Mouse (Mus musculus): ENCODE data around the gene Tmem218. TPM values are rescaled to one million over a fixed set of nuclear protein-coding genes. Genes with fewer than 3 reads are reported as not detected.

Tmem218 gene
- total and polyA plus RNA-seq, 3 experiments = 3.4 to 4.7 TPM; not detected in 1

DNA sequence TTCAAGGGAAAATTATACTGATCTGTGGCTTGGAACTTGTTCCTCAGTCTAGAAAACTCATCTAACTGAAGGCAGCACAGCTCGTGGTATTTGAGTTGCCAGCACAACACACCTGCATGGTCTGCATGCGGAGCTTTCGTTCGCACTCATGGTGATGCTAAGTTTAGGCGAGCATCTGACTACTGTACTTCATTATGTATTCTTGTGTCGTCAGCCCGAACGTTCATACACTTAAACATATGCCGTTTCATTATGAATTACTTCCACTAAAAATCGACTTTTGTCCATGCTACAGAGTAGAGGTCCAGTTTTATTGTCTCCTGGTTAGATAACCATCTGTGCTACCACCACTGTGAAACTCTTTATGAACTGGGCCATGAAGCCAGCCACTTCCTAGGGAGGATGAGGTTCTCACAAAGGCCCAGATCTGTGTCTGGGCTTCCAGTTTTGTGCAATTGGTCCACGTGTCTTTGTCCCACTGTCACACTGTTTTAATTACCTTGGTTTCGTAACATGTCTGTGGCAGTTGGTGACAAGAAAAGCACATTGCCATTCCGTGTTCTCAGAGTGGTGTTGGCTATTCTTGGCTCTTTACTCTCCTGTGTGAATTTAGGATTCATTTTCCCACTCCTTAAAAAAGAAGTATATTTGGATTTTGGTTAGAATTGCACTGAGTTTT, 5.2 kb downstream of the Tmem218 start:
- H3K27ac ChIP-seq (ENCODE audit: control insufficient read depth, low read depth, low read length) = no peak overlapping the region
- TF ChIP-seq NELFE (IDR thresholded peaks at IDR 0.05; ENCODE audit: low read depth, low read length) (no peak), MXI1 (IDR thresholded peaks at IDR 0.05; ENCODE audit: low read depth, low read length) (no peak), ELF1 (IDR thresholded peaks at IDR 0.05; ENCODE audit: low read depth, low read length) (no peak), TAL1 (IDR thresholded peaks at IDR 0.05; ENCODE audit: low read length) (no peak), ZNF384 (IDR thresholded peaks at IDR 0.05; ENCODE audit: low read depth, low read length) (no peak), CHD2 (IDR thresholded peaks at IDR 0.05; ENCODE audit: low read length) (no peak), CHD1 (IDR thresholded peaks at IDR 0.05; ENCODE audit: low read depth, low read length) (no peak)
- peaks cover 0 to 7% of the 10 kb centered on the region in 2 experiments; a peak in 1 of 4 replicates for H3K4me1 ChIP-seq (ENCODE audit: control insufficient read depth in 1 of 2, insufficient read depth in 2 of 2, low read length in 2 of 2)
- H3K9ac ChIP-seq (ENCODE audit: control insufficient read depth, low read depth, low read length, poor library complexity, severe bottlenecking) = no peak overlapping the region
- H3K9me3 ChIP-seq (replicated peaks; ENCODE audit: insufficient read depth, low read length) = no peaks in the 10 kb centered on the region
- DNase-seq (ENCODE audit: low read depth, low spot score) = no peak
- H3K4me3 ChIP-seq (ENCODE audit: control insufficient read depth in 1 of 2, insufficient read depth in 1 of 2, low read depth in 2 of 2, low read length in 2 of 2) = no peak overlapping the region
- peaks cover 0 to 6% of the 10 kb centered on the region in 2 experiments; a peak in 1 of 4 replicates for H3K36me3 ChIP-seq (ENCODE audit: control insufficient read depth in 1 of 2, insufficient read depth in 2 of 2, low read length in 2 of 2)
- H3K79me2 ChIP-seq (ENCODE audit: control insufficient read depth, insufficient read depth, low read length, poor library complexity) = no peaks in the 10 kb centered on the region; the same call in 1 of the 2 replicates
- H3K27me3 ChIP-seq (ENCODE audit: control insufficient read depth in 1 of 2, insufficient read depth in 2 of 2, low read length in 2 of 2) = no peaks in the 10 kb centered on the region

DNA sequence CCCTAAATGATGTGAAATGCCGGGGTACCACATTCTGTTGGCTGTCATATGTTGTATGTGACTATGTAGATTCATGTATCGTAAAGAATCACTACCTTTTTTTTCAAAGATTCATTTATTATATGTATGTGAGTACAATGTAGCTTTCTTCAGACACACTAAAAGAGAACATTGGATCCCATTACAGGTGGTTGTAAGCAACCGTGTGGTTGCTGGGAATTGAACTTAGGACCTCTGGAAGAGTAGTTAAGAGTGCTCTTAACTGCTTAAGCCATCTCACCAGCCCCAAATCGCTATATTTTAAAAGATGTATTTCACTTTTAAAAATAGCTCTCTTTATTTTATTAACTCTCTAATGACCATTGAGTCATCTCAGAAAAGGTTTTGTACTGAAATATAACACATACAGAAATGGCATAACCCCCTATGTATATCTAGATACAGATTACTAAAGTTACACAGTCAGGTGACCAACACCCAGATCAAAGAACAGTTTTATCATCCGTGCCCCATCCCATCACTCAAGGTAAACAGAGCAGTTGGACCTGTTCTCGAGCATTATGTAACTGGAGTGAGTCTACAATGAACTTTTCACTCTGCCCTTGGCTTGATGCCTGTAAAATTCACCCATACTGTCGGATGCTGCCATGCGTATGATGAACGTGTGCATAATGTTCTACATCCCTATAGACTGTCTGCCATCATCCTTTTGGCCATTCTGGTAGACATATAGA, 6.5 kb downstream of the Tmem218 start:
- no peak for DNase-seq (ENCODE audit: low read depth, low spot score)

DNA sequence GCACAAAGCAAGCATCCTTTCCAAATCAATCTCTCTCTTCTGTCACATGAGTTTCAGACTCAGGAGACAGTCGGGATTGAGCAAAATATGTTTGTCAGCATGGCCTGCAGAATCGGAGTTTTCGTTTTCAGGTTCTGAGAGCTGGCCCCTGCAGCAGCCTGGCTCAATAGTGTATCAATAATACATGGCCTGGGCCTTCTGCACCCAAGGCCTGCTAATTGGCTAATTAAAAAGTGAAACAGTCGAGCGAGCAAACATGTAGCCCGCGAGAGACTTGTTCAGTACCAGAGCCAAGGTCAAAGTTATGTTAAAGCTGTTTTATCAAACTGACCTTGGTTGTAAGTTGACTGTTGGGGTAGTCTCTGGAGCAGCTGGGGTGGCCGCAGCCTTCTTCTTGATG, 12.7 kb downstream of the Tmem218 start:
- Histone ChIP-seq H3K27ac (ENCODE audit: control insufficient read depth, low read depth, low read length) (no peak overlapping the region), H3K9ac (ENCODE audit: control insufficient read depth, low read depth, low read length, poor library complexity, severe bottlenecking) (no peak overlapping the region), H3K4me1 (ENCODE audit: control insufficient read depth in 1 of 2, insufficient read depth in 2 of 2, low read length in 2 of 2) (peaks cover 5 to 7% of the 10 kb centered on the region in 2 experiments; a peak in 3 of 4 replicates), H3K9me3 (replicated peaks; ENCODE audit: insufficient read depth, low read length) (no peaks in the 10 kb centered on the region), H3K4me3 (ENCODE audit: control insufficient read depth in 1 of 2, insufficient read depth in 1 of 2, low read depth in 2 of 2, low read length in 2 of 2) (no peak overlapping the region), H3K79me2 (ENCODE audit: control insufficient read depth, insufficient read depth, low read length, poor library complexity) (no peaks in the 10 kb centered on the region), H3K36me3 (ENCODE audit: control insufficient read depth in 1 of 2, insufficient read depth in 2 of 2, low read length in 2 of 2) (peaks cover 0 to 6% of the 10 kb centered on the region in 2 experiments; a peak in 2 of 4 replicates), H3K27me3 (ENCODE audit: control insufficient read depth in 1 of 2, insufficient read depth in 2 of 2, low read length in 2 of 2) (no peaks in the 10 kb centered on the region)
- DNase-seq (ENCODE audit: low read depth, low spot score) = no peak
- TF ChIP-seq POLR2A (IDR thresholded peaks at IDR 0.05; ENCODE audit: control insufficient read depth in 1 of 2, insufficient read depth in 1 of 2, low read depth in 1 of 2, low read length in 2 of 2, poor library complexity in 1 of 2) = no peak
- no peak for TF ChIP-seq TCF12 (IDR thresholded peaks at IDR 0.05; ENCODE audit: low read depth, low read length)
- no peak for TF ChIP-seq POLR2AphosphoS2 (IDR thresholded peaks at IDR 0.05; ENCODE audit: low read length)
- TF ChIP-seq CHD2 (IDR thresholded peaks at IDR 0.05; ENCODE audit: low read length) = no peak
- TF ChIP-seq MAFK (IDR thresholded peaks at IDR 0.05; ENCODE audit: borderline replicate concordance, low read depth, low read length) = no peak
- no peak for TF ChIP-seq MYB (IDR thresholded peaks at IDR 0.05; ENCODE audit: low read depth, low read length)
- no peak for TF ChIP-seq MYC (IDR thresholded peaks at IDR 0.05; ENCODE audit: low read depth, low read length)
- no peak for TF ChIP-seq NRF1 (IDR thresholded peaks at IDR 0.05; ENCODE audit: insufficient read depth, low read depth, low read length, poor library complexity, severe bottlenecking)
- TF ChIP-seq RCOR1 (IDR thresholded peaks at IDR 0.05; ENCODE audit: low read depth, low read length) = no peak
- no peak for TF ChIP-seq NELFE (IDR thresholded peaks at IDR 0.05; ENCODE audit: low read depth, low read length)
- TF ChIP-seq POLR2AphosphoS5 (IDR thresholded peaks at IDR 0.05; ENCODE audit: borderline replicate concordance, low read depth, low read length) = no peak
- no peak for TF ChIP-seq SIN3A (IDR thresholded peaks at IDR 0.05; ENCODE audit: low read length)
- TF ChIP-seq UBTF (IDR thresholded peaks at IDR 0.05; ENCODE audit: borderline replicate concordance, insufficient read depth, low read depth, low read length) = no peak
- TF ChIP-seq MXI1 (IDR thresholded peaks at IDR 0.05; ENCODE audit: low read depth, low read length) = no peak
- TF ChIP-seq EP300 (IDR thresholded peaks at IDR 0.05; ENCODE audit: low read depth in 1 of 2, low read length in 2 of 2) = no peak
- TF ChIP-seq E2F4 (IDR thresholded peaks at IDR 0.05; ENCODE audit: borderline replicate concordance, low read depth, low read length) = no peak

More for the DNA sequence above, 6.5 kb downstream of the Tmem218 start:
- Histone ChIP-seq H3K27me3 (ENCODE audit: control insufficient read depth in 1 of 2, insufficient read depth in 2 of 2, low read length in 2 of 2) (no peaks in the 10 kb centered on the region), H3K36me3 (ENCODE audit: control insufficient read depth in 1 of 2, insufficient read depth in 2 of 2, low read length in 2 of 2) (no peaks in the 10 kb centered on the region), H3K9ac (ENCODE audit: control insufficient read depth, low read depth, low read length, poor library complexity, severe bottlenecking) (no peak overlapping the region), H3K9me3 (replicated peaks; ENCODE audit: insufficient read depth, low read length) (no peaks in the 10 kb centered on the region), H3K27ac (ENCODE audit: control insufficient read depth, low read depth, low read length) (no peak overlapping the region), H3K79me2 (ENCODE audit: control insufficient read depth, insufficient read depth, low read length, poor library complexity) (no peaks in the 10 kb centered on the region), H3K4me1 (ENCODE audit: control insufficient read depth in 1 of 2, insufficient read depth in 2 of 2, low read length in 2 of 2) (no peaks in the 10 kb centered on the region), H3K4me3 (ENCODE audit: control insufficient read depth in 1 of 2, insufficient read depth in 1 of 2, low read depth in 2 of 2, low read length in 2 of 2) (no peak overlapping the region)
- TF ChIP-seq MAX (IDR thresholded peaks at IDR 0.05; ENCODE audit: low read length) (no peak), SMC3 (IDR thresholded peaks at IDR 0.05; ENCODE audit: low read depth, low read length) (no peak), SIN3A (IDR thresholded peaks at IDR 0.05; ENCODE audit: low read length) (no peak), BHLHE40 (IDR thresholded peaks at IDR 0.05; ENCODE audit: borderline replicate concordance, low read depth, low read length) (no peak), TAL1 (IDR thresholded peaks at IDR 0.05; ENCODE audit: low read length) (no peak), USF2 (IDR thresholded peaks at IDR 0.05; ENCODE audit: borderline replicate concordance in 1 of 2, insufficient read depth in 1 of 2, low read depth in 1 of 2, low read length in 2 of 2) (no peak), MEF2A (IDR thresholded peaks at IDR 0.05; ENCODE audit: extremely low read depth, insufficient replicate concordance, low read depth, low read length, poor library complexity, severe bottlenecking) (no peak), UBTF (IDR thresholded peaks at IDR 0.05; ENCODE audit: borderline replicate concordance, insufficient read depth, low read depth, low read length) (no peak), GABPA (IDR thresholded peaks at IDR 0.05; ENCODE audit: low read depth, low read length) (no peak)
